Mouse (Mus musculus) G1E (cell line): ENCODE measurements around the gene Wfdc3.

ENCODE experiments used
- CTCF ChIP-seq: IDR thresholded peaks from 2 replicates; pipeline ENCODE4 v1.5.1; 2012; ENCODE audit warnings: low read depth, low read length, inconsistent platforms, mixed read lengths
- GATA1 ChIP-seq: IDR thresholded peaks from 2 replicates; pipeline ENCODE4 v1.6.1; 2012; ENCODE audit warnings: borderline replicate concordance, low read length, inconsistent platforms, mixed read lengths
- TAL1 ChIP-seq: conservative IDR thresholded peaks from 2 replicates; pipeline ENCODE4 v1.6.1; 2012; ENCODE audit warnings: low read depth, low read length, inconsistent platforms, mixed read lengths

DNA sequence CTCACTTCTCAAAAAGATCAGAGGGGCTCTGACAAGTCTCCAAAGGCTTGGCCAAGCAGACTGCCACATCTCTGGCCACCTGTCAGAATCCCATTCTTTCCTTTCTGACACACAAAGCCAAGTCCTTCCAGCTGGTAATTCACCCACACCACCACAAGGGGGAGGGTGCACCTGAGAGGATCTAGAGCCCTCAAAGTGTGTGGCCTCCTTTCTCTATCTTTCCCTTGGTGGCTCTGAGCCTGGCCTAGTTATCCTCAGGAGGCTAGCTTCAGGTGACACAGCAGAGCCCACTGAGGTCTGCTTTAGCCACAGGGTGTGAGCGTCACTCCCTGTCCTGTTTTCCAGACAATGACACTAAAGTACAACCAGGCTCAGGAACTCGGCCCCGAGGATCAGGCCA is 47.5 kb upstream of the Wfdc3 start:
- peak; percentile 73 for TF ChIP-seq CTCF
- no peak for TF ChIP-seq GATA1
- TF ChIP-seq TAL1 = no peak
